Comparison of ENCODE assay signal across 9 mouse cellular contexts in the genomic region with DNA sequence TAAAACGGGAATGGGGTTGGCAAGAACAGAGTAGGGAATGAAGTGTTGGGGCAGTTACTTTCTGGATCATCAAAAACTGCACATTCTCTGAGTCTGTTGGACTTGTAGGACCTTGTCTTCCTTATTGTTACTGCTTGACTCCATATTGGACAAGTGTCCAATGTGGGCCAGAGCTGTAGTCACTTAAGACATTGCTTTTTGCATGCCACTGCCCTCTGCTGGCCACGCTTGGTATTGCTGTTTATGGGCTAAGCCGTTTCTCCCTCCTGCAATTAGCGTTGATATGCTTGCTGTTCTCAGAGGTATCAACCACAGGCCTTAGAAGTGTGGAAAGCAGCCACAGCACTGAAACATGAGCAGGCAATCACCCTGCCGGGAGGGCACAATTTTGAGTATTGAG.
A peak's percentile ranks its signal among the peaks of the same experiment; 100 is the strongest.
DNase-seq lines count a peak whose midpoint lies in the region; ATAC-seq and TF ChIP-seq lines count a peak whose summit lies in the region.
"Had no signal": no experiment of that assay in that cellular context is flagged by ENCODE, and none has a peak within 500 bp of the region (broad histone marks: within the 10 kb centered on the region; RNA-seq: fewer than 3 reads in every experiment).

No protein-coding gene starts in this region.

- H3K27me3 ChIP-seq in forebrain, postnatal 0 days (ENCODE audit: insufficient read depth, low read length) = no peaks in the 10 kb centered on the region
- no peaks in the 10 kb centered on the region for H3K27me3 ChIP-seq in hindbrain, embryonic 14.5 days (ENCODE audit: control insufficient read depth, insufficient read depth, low read length)

- no peak for ATAC-seq in forebrain, postnatal 0 days
- no peak for ATAC-seq in hindbrain, embryonic 14.5 days (ENCODE audit: low FRiP score)
- peak; percentile 97 for ATAC-seq in megakaryocyte-erythroid progenitor cell, adult 5-6 weeks (replicated peaks; ENCODE audit: low FRiP score, low TSS enrichment, poor library complexity, severe bottlenecking)
- ATAC-seq in inflammation-experienced regulatory T-cells, adult 6 months = no peak

- H3K9me3 ChIP-seq in forebrain, postnatal 0 days (ENCODE audit: low read length) = no peaks in the 10 kb centered on the region
- no peaks in the 10 kb centered on the region for H3K9me3 ChIP-seq in hindbrain, embryonic 14.5 days (ENCODE audit: control insufficient read depth, low read length)

- no peaks in the 10 kb centered on the region for H3K36me3 ChIP-seq in forebrain, postnatal 0 days (ENCODE audit: insufficient read depth)
- H3K36me3 ChIP-seq in hindbrain, embryonic 14.5 days (replicated peaks; ENCODE audit: control insufficient read depth, insufficient read depth) = no peaks in the 10 kb centered on the region

- no peak overlapping the region for H3K9ac ChIP-seq in forebrain, postnatal 0 days
- H3K9ac ChIP-seq in hindbrain, embryonic 14.5 days = no peak overlapping the region

- DNase-seq in Muller cell, postnatal 12 days (ENCODE audit: inconsistent ontology term) = peak; percentile 40
- peak; percentile 74 for DNase-seq in c-Kit-positive CD71-positive TER-119-positive erythroid progenitor cells, embryonic 14.5 days (ENCODE audit: low spot score)
- peak; percentile 79 for DNase-seq in forebrain, postnatal 0 days
- peak; percentile 82 for DNase-seq in hindbrain, embryonic 14.5 days (ENCODE audit: low spot score)
- DNase-seq in left cerebral cortex, adult 18-20 months (ENCODE audit: low spot score in 2 of 2) = peak; percentile 72 to 91
- DNase-seq in right cerebral cortex, postnatal 4 days = peak; percentile 85

- peak; percentile 93 for TF ChIP-seq CTCF in forebrain, postnatal 0 days (IDR thresholded peaks at IDR 0.05; ENCODE audit: low read depth)

- no peak overlapping the region for H3K27ac ChIP-seq in forebrain, postnatal 0 days (ENCODE audit: low read depth, low read length)
- no peak overlapping the region for H3K27ac ChIP-seq in hindbrain, embryonic 14.5 days
- H3K27ac ChIP-seq: macrophage had no signal

- WGBS in forebrain, postnatal 0 days = 32% methylated on average over 5 of the region's 5 CpGs
- 41% methylated on average over 5 of the region's 5 CpGs for WGBS in hindbrain, embryonic 14.5 days

- no peak overlapping the region for H3K4me3 ChIP-seq in forebrain, postnatal 0 days (ENCODE audit: low read depth, low read length)
- H3K4me3 ChIP-seq in hindbrain, embryonic 14.5 days (replicated peaks; ENCODE audit: low read length) = no peak overlapping the region

- H3K4me1 ChIP-seq in forebrain, postnatal 0 days (ENCODE audit: insufficient read depth) = peaks cover 8% of the 10 kb centered on the region; the same call in 1 of the 2 replicates
- no peaks in the 10 kb centered on the region for H3K4me1 ChIP-seq in hindbrain, embryonic 14.5 days (replicated peaks; ENCODE audit: control insufficient read depth, insufficient read depth, low read length)

- H3K4me2 ChIP-seq in forebrain, postnatal 0 days (ENCODE audit: low read depth) = no peak overlapping the region
- no peak overlapping the region for H3K4me2 ChIP-seq in hindbrain, embryonic 14.5 days (replicated peaks)
